Mouse (Mus musculus): ENCODE results near the gene Tmprss11b. TPM values are rescaled to one million over a fixed set of nuclear protein-coding genes. Genes with fewer than 3 reads are reported as not detected.

Gene Tmprss11b
- polyA plus RNA-seq, 1 experiment from 2014 or later: not detected

Other genes starting within 250 kb of the Tmprss11b start
- gene Tmprss11a, start 207.4 kb downstream of the Tmprss11b start, polyA plus RNA-seq (2015; fragmentation: Nextera tagmentation; extraction: Ambion mirVana): not detected in 2 replicates
- gene Tmprss11g, start 157.8 kb downstream of the Tmprss11b start, polyA plus RNA-seq (2015; fragmentation: Nextera tagmentation; extraction: Ambion mirVana): not detected in 2 replicates
- not detected in 2 replicates for gene Tmprss11f, start 43.9 kb downstream of the Tmprss11b start, polyA plus RNA-seq (2015; fragmentation: Nextera tagmentation; extraction: Ambion mirVana)
- gene Tmprss11e, start 69.5 kb upstream of the Tmprss11b start, polyA plus RNA-seq (2015; fragmentation: Nextera tagmentation; extraction: Ambion mirVana): 0.07 TPM in 1 of 2 replicates, not detected in the other
- gene Ythdc1, start 127.9 kb upstream of the Tmprss11b start, polyA plus RNA-seq (2015; fragmentation: Nextera tagmentation; extraction: Ambion mirVana): 44.1 and 46.8 TPM in 2 replicates
- gene Ugt2b34, start 230.6 kb upstream of the Tmprss11b start, polyA plus RNA-seq (2015; fragmentation: Nextera tagmentation; extraction: Ambion mirVana): 0.13 TPM in 1 of 2 replicates, not detected in the other

Data from midbrain, embryonic 13.5 days (tissue).